Mouse (Mus musculus) limb, embryonic 14.5 days (tissue): ENCODE results near the gene Vipas39. TPM values are rescaled to one million over a fixed set of nuclear protein-coding genes. Genes with fewer than 3 reads are reported as not detected.

Source experiments
- ATAC-seq: fragments of 200-750 bp; cut with Nextera tagmentation; 2 replicates; pipeline ENCODE4 v1.8.0; 2017; ENCODE audit warnings: low read depth, moderate number of reproducible peaks, moderate TSS enrichment; ENCODE audit not compliant: low FRiP score
- DNase-seq: peaks from one replicate; pipeline ENCODE4 v3.0.0-alpha.2; 2015; ENCODE audit warnings: low spot score
- H3K27ac ChIP-seq: fragments of 300-500 bp; sonication (generic); replicated peaks from 2 replicates; pipeline ENCODE4 v1.5.1; 2014; ENCODE audit warnings: low read depth, mild to moderate bottlenecking, low read length, moderate library complexity, mixed read lengths
- H3K27me3 ChIP-seq: fragments of 300-500 bp; sonication (generic); 2 replicates; pipeline ENCODE4 v1.6.1; 2014; ENCODE audit warnings: low read length, mixed read lengths; ENCODE audit not compliant: control insufficient read depth, insufficient read depth
- H3K36me3 ChIP-seq: fragments of 300-500 bp; sonication (generic); 2 replicates; pipeline ENCODE4 v1.6.1; 2014; ENCODE audit warnings: mild to moderate bottlenecking, low read length, moderate library complexity, mixed read lengths; ENCODE audit not compliant: control insufficient read depth, insufficient read depth
- H3K4me1 ChIP-seq: fragments of 300-500 bp; sonication (generic); 2 replicates; pipeline ENCODE4 v1.6.1; 2014; ENCODE audit warnings: antibody characterized with exemption, low read length, mixed read lengths; ENCODE audit not compliant: control insufficient read depth, insufficient read depth
- H3K4me2 ChIP-seq: fragments of 300-500 bp; sonication (generic); replicated peaks from 2 replicates; pipeline ENCODE4 v1.6.1; 2014; ENCODE audit warnings: low read depth, mild to moderate bottlenecking, low read length, moderate library complexity; ENCODE audit not compliant: severe bottlenecking
- H3K4me3 ChIP-seq: fragments of 300-500 bp; sonication (generic); replicated peaks from 2 replicates; pipeline ENCODE4 v1.5.1; 2014; ENCODE audit warnings: low read length
- H3K9ac ChIP-seq: fragments of 300-500 bp; sonication (generic); 2 replicates; pipeline ENCODE4 v1.6.1; 2014; ENCODE audit warnings: mild to moderate bottlenecking, low read depth, low read length, moderate library complexity; ENCODE audit not compliant: severe bottlenecking
- H3K9me3 ChIP-seq: fragments of 300-500 bp; sonication (generic); 2 replicates; pipeline ENCODE4 v1.6.1; 2016; ENCODE audit warnings: low read length; ENCODE audit not compliant: control insufficient read depth
- POLR2A ChIP-seq: fragments of 200-500 bp; IDR thresholded peaks from 2 replicates; pipeline ENCODE4 v1.8.0; 2012; ENCODE audit warnings: inconsistent platforms, mild to moderate bottlenecking, moderate library complexity, borderline replicate concordance; ENCODE audit not compliant: insufficient read depth, insufficient read length; ENCODE audit errors: extremely low read depth
- WGBS: fragments of 180-500 bp; shearing (Covaris S2); extraction: QIAGEN DNeasy Blood & Tissue Kit; methylation state at CpG from one replicate; pipeline ENCODE4 v1.1.7; 2014; 5-methylcytosine and 5-hydroxymethylcytosine counted together
- polyA plus RNA-seq, 2 experiments: library from polyadenylated mRNA; depleted of rRNA in 1 of 2; stranded (reverse) in 1 of 2; unstranded in 1 of 2; fragments of >200 nt; fragmentation: Nextera tagmentation in 1 of 2; extraction: Ambion mirVana in 1 of 2; gene quantifications; 2 replicates each; pipeline versions ENCODE4 v1.2.1 to v1.2.3; 2012 to 2014

Vipas39 gene
- polyA plus RNA-seq, 2 experiments, result 42.1 to 44.3 TPM

GRCm38 (mm10) chr12:87284726-87285125 is 18.7 kb upstream of the Vipas39 start:
- Histone ChIP-seq H3K4me2 (no peak overlapping the region), H3K4me1 (no peaks in the 10 kb centered on the region), H3K27me3 (no peaks in the 10 kb centered on the region), H3K9me3 (no peaks in the 10 kb centered on the region), H3K9ac (no peak overlapping the region), H3K36me3 (no peaks in the 10 kb centered on the region), H3K27ac (no peak overlapping the region), H3K4me3 (no peak overlapping the region)
- no peak for TF ChIP-seq POLR2A
- WGBS, result 89% methylated on average over 5 of the region's 5 CpGs
- DNase-seq (no peak), ATAC-seq (no peak)

GRCm38 (mm10) chr12:87284268-87284667 is 18.2 kb upstream of the Vipas39 start:
- Histone ChIP-seq H3K4me1 (no peaks in the 10 kb centered on the region), H3K27me3 (no peaks in the 10 kb centered on the region), H3K4me3 (no peak overlapping the region), H3K9ac (no peak overlapping the region), H3K27ac (no peak overlapping the region), H3K36me3 (no peaks in the 10 kb centered on the region), H3K4me2 (no peak overlapping the region), H3K9me3 (no peaks in the 10 kb centered on the region)
- 73% methylated on average over 4 of the region's 4 CpGs for WGBS
- no peak for TF ChIP-seq POLR2A
- DNase-seq, result no peak
- no peak for ATAC-seq

- ATAC-seq, result no peak
- no peaks in the 10 kb centered on the region for H3K27me3 ChIP-seq
- no peak for DNase-seq
- H3K9me3 ChIP-seq, result no peaks in the 10 kb centered on the region
- no peak overlapping the region for H3K4me3 ChIP-seq
- no peak overlapping the region for H3K27ac ChIP-seq
- H3K9ac ChIP-seq, result no peak overlapping the region
- WGBS, result 72% methylated on average over 7 of the region's 7 CpGs
- no peak for TF ChIP-seq POLR2A
- H3K4me1 ChIP-seq, result no peaks in the 10 kb centered on the region
- H3K4me2 ChIP-seq, result no peak overlapping the region
- H3K36me3 ChIP-seq, result no peaks in the 10 kb centered on the region
These were observed 17.6 kb upstream of the Vipas39 start for GRCm38 (mm10) chr12:87283706-87284105.

- no peak overlapping the region for H3K4me2 ChIP-seq
- no peaks in the 10 kb centered on the region for H3K27me3 ChIP-seq
- 0 out of 2 replicates have a peak, but pooled peaks cover 4% of the 10 kb centered on the region for H3K4me1 ChIP-seq
- no peak for TF ChIP-seq POLR2A
- H3K9me3 ChIP-seq, result no peaks in the 10 kb centered on the region
- ATAC-seq (no peak), DNase-seq (no peak)
- H3K36me3 ChIP-seq, result no peaks in the 10 kb centered on the region
- no peak overlapping the region for H3K9ac ChIP-seq
- no peak overlapping the region for H3K4me3 ChIP-seq
- H3K27ac ChIP-seq, result no peak overlapping the region
- WGBS, result 91% methylated on average over 4 of the region's 4 CpGs
These were observed 16.7 kb upstream of the Vipas39 start for GRCm38 (mm10) chr12:87282743-87283142.

GRCm38 (mm10) chr12:87281766-87282165 is 15.7 kb upstream of the Vipas39 start:
- 0 out of 2 replicates have a peak, but pooled peaks cover 4% of the 10 kb centered on the region for H3K4me1 ChIP-seq
- 0 out of 2 replicates have a peak, but pooled peaks cover 1% of the 10 kb centered on the region for H3K36me3 ChIP-seq
- WGBS, result 74% methylated on average over 1 of the region's 1 CpGs
- H3K9me3 ChIP-seq, result no peaks in the 10 kb centered on the region
- H3K9ac ChIP-seq, result no peak overlapping the region
- no peaks in the 10 kb centered on the region for H3K27me3 ChIP-seq
- DNase-seq, result no peak
- no peak overlapping the region for H3K4me3 ChIP-seq
- TF ChIP-seq POLR2A, result no peak
- ATAC-seq, result no peak
- H3K4me2 ChIP-seq, result no peak overlapping the region
- H3K27ac ChIP-seq, result no peak overlapping the region

- ATAC-seq (no peak), DNase-seq (no peak)
- Histone ChIP-seq H3K27me3 (no peaks in the 10 kb centered on the region), H3K27ac (no peak overlapping the region), H3K9me3 (no peaks in the 10 kb centered on the region), H3K4me3 (no peak overlapping the region), H3K4me2 (no peak overlapping the region), H3K36me3 (peaks cover 20% of the 10 kb centered on the region), H3K4me1 (0 out of 2 replicates have a peak, but pooled peaks cover 4% of the 10 kb centered on the region), H3K9ac (no peak overlapping the region)
- WGBS, result 51% methylated on average over 14 of the region's 14 CpGs
- no peak for TF ChIP-seq POLR2A
These were observed 13.8 kb upstream of the Vipas39 start for GRCm38 (mm10) chr12:87279879-87280278.
